Mouse (Mus musculus): Measurements from ENCODE around the gene Spata32. TPM values are rescaled to one million over a fixed set of nuclear protein-coding genes. Genes with fewer than 3 reads are reported as not detected.
A peak's percentile ranks its signal among the peaks of the same experiment; 100 is the strongest.

Gene Spata32
- polyA plus RNA-seq, 1 experiment from 2014 or later = 0.99 TPM

DNA sequence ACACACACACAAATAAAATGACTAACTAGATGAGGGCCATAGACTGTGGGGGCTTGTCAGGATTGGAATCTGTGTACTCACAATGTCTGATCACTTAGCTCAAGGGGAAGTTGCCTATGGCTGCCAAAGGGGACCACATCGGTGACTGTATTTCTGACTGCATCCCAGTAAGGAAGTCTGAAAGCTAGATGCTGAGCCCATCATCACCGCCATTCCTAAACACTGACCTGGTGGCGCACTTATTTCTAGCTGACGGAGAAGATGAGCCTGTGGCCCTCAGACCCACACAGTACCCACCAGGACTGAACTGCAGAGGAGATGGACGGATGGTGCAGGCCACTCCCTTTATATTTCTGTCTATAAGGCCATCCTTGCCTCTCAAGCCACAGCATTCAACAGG is 41.8 kb upstream of the Spata32 start:
- H3K27ac ChIP-seq (replicated peaks) = no peak overlapping the region
- no peak overlapping the region for H3K9ac ChIP-seq
- H3K4me3 ChIP-seq = no peak overlapping the region
- H3K9me3 ChIP-seq = no peaks in the 10 kb centered on the region
- H3K4me2 ChIP-seq = no peak overlapping the region
- WGBS = 93% methylated on average over 5 of the region's 5 CpGs
- no peak for ATAC-seq (ENCODE audit: low FRiP score, low read depth)
- H3K4me1 ChIP-seq (replicated peaks) = peaks cover 32% of the 10 kb centered on the region
- H3K36me3 ChIP-seq = no peaks in the 10 kb centered on the region
- no peaks in the 10 kb centered on the region for H3K27me3 ChIP-seq

DNA sequence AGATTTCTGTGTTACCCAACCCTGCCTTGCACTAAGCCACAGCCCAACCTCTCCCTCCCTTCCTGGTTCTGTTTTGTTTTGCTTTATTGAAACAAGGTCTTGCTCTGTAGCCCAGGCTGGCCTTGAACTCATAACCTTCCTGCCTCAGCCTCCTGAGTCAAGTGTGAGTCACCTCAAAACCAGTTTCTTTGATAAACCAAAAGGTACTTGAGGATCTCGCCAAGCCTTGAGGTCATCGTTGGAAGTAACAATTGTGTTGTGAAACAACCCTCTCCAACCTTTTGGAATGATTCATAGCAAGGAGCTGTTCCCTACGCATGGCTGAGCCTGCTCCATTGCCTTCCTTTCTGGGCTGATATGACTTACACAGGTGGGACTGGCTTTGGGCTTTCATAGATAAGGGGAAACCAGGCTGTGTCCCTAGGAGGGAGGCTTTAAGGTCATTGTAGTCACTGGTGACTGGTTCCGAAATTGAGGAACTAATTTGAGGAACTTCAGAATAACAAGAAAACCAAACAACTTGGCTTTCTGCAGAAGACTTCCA is 39.8 kb upstream of the Spata32 start:
- H3K4me3 ChIP-seq = no peak overlapping the region
- H3K27me3 ChIP-seq = no peaks in the 10 kb centered on the region
- H3K27ac ChIP-seq (replicated peaks) = no peak overlapping the region
- 90% methylated on average over 4 of the region's 4 CpGs for WGBS
- H3K9ac ChIP-seq = no peak overlapping the region
- ATAC-seq (ENCODE audit: low FRiP score, low read depth) = no peak
- H3K4me2 ChIP-seq = no peak overlapping the region
- no peaks in the 10 kb centered on the region for H3K9me3 ChIP-seq
- no peaks in the 10 kb centered on the region for H3K36me3 ChIP-seq
- H3K4me1 ChIP-seq (replicated peaks) = peaks cover 12% of the 10 kb centered on the region

DNA sequence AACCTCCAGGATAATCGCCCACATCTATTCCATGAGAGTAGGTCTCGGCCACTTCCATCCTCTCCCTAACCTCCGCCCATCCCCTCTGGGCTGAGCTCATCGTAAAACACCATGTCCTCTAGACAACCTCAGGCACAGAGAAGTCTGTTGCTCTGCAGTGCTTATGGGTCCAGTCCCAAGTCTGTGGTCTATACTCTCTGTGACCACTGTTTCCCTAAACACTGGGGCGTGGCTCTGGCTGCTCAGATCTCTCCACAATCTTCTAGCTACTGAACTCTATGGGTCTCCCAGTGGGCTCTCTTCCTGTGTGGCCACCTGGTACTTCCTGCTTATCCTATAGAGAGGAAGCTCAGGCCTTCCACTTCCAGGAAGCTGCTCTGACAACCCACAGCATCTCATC is 35.4 kb upstream of the Spata32 start:
- Histone ChIP-seq H3K4me2 (no peak overlapping the region), H3K36me3 (no peaks in the 10 kb centered on the region), H3K9me3 (no peaks in the 10 kb centered on the region), H3K27ac (replicated peaks) (no peak overlapping the region), H3K4me3 (no peak overlapping the region), H3K9ac (no peak overlapping the region), H3K4me1 (replicated peaks) (peaks cover 5% of the 10 kb centered on the region; the same call in 1 of the 2 replicates), H3K27me3 (no peaks in the 10 kb centered on the region)
- 92% methylated on average over 5 of the region's 5 CpGs for WGBS
- ATAC-seq (ENCODE audit: low FRiP score, low read depth) = no peak

DNA sequence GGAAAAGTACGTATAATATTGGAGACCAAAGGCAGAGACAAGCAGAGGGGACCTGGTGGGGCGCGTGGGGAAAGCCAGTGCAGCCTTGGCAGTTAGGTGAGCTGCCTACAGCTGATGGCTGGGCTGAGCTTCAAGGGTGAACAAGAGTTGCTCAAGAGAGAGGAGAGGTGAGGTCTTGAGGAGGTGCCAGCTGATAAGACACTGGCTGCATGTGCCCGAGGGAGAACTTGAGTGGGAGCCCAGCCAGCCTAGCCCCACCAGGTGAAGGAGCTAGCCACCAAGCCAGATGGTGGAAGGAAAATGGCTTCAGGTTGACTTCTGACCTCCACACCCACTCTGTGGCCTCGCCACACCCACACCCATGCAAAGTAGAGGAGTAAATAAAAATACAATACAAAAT is 34.1 kb upstream of the Spata32 start:
- no peak overlapping the region for H3K9ac ChIP-seq
- no peak overlapping the region for H3K27ac ChIP-seq (replicated peaks)
- no peak overlapping the region for H3K4me2 ChIP-seq
- no peak for ATAC-seq (ENCODE audit: low FRiP score, low read depth)
- H3K4me3 ChIP-seq = no peak overlapping the region
- no peaks in the 10 kb centered on the region for H3K27me3 ChIP-seq
- H3K4me1 ChIP-seq (replicated peaks) = peaks cover 17% of the 10 kb centered on the region
- 93% methylated on average over 5 of the region's 5 CpGs for WGBS
- H3K9me3 ChIP-seq = no peaks in the 10 kb centered on the region
- H3K36me3 ChIP-seq = no peaks in the 10 kb centered on the region

DNA sequence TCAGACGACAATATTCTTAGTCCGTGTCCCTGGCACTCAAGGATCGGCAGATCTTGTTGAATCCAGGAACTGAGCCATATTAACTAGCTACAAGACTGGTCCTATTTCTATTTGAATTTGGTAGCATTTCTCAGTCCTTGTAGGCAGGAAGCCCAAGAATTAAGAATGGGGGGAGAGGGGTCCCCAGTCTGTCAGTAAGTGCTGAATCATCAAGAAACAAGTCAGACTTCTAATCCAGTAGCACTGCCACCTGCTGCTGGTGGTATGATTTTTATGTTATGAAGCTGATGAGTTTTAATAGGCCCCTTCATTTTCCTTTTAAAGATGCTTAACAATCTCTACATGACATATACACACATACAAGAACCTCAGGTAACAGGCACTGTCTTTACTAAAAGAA is 32.1 kb upstream of the Spata32 start:
- Histone ChIP-seq H3K9me3 (no peaks in the 10 kb centered on the region), H3K4me1 (replicated peaks) (peaks cover 31% of the 10 kb centered on the region), H3K36me3 (no peaks in the 10 kb centered on the region), H3K27me3 (no peaks in the 10 kb centered on the region), H3K9ac (no peak overlapping the region), H3K4me3 (no peak overlapping the region), H3K4me2 (no peak overlapping the region), H3K27ac (replicated peaks) (no peak overlapping the region)
- WGBS = 88% methylated on average over 3 of the region's 3 CpGs
- ATAC-seq (ENCODE audit: low FRiP score, low read depth) = no peak

DNA sequence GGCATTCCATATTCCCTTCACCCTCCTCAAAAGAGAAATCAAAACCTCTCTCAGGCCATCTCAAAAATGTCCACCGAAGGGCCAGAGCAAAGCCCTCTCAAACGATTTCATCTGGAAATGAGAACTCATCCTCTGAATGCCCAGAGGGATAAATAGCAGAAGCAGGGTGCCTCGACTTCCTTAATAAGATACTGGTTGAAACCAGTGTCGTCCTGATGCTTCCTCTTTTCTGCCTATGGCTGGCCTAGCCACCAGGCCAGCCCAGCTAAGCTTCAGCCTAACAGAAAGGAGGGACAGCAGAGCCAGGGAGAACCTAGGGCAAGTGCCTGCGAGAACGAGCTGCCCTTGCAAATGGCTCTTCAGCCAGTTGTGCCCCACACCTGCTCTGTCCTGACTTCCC is 31.3 kb upstream of the Spata32 start:
- Histone ChIP-seq H3K36me3 (no peaks in the 10 kb centered on the region), H3K4me1 (replicated peaks) (peaks cover 36% of the 10 kb centered on the region), H3K4me3 (no peak overlapping the region), H3K9ac (no peak overlapping the region), H3K9me3 (no peaks in the 10 kb centered on the region), H3K4me2 (no peak overlapping the region), H3K27ac (replicated peaks) (no peak overlapping the region), H3K27me3 (no peaks in the 10 kb centered on the region)
- WGBS = 73% methylated on average over 6 of the region's 6 CpGs
- ATAC-seq (ENCODE audit: low FRiP score, low read depth) = no peak

DNA sequence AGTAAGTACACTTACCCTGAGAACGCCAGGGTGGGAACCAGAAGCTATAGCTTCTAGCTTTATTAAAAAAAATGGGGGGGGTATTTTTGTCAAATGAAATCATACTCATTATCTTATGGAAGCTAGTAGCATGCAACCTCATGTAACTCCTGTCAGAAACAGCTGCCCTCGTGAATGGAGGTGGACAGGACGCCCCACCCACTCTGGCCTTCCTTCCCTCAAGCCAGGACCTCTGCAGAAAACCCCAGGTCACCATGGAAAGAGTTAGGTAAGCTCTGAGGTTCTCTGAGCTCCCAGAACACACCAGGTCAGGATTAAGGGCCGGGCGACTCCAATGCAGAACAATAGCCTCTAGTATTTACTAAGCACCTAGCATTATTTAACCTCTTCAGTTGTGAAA is 30.6 kb upstream of the Spata32 start:
- Histone ChIP-seq H3K27ac (replicated peaks) (no peak overlapping the region), H3K36me3 (no peaks in the 10 kb centered on the region), H3K27me3 (no peaks in the 10 kb centered on the region), H3K4me3 (no peak overlapping the region), H3K9me3 (no peaks in the 10 kb centered on the region), H3K4me2 (no peak overlapping the region), H3K4me1 (replicated peaks) (peaks cover 43% of the 10 kb centered on the region), H3K9ac (no peak overlapping the region)
- 76% methylated on average over 5 of the region's 5 CpGs for WGBS
- ATAC-seq (ENCODE audit: low FRiP score, low read depth) = no peak

DNA sequence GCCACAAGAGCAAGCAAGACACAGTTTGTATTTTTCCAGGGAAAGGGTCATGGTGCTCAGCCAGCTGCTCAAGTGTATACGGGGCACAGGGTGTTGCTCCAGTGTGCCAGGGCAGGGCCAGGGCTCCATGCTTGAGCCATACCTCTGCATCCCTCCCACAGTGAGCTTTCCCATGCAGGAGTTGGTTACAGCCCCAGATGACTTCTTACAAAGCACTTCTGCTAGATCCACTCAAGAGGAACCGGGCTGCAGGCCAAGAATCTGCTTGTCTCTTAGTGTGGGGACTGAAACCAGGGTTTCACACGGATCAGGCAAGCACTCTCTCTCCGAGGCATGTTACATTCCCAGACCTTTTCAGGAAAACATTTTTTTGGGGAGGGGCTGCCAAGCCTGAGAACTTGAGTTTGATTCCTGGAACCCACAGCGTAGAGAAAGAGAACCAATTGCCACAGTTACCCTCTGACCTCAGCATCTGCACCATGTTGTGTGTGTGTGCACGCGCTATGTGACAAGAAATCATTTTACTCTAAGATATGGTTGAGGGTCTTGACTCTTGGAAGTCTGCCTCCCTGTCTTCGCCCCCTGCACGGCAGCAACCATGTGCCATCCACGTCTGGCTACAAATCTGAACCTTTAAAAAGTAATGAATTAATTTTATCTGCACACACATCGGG is 29.4 kb upstream of the Spata32 start:
- no peak overlapping the region for H3K9ac ChIP-seq
- ATAC-seq (ENCODE audit: low FRiP score, low read depth) = 0 out of 2 replicates have a peak, but pooled peaks have one; percentile 35
- H3K27me3 ChIP-seq = no peaks in the 10 kb centered on the region
- WGBS = 56% methylated on average over 11 of the region's 11 CpGs
- H3K36me3 ChIP-seq = no peaks in the 10 kb centered on the region
- H3K4me1 ChIP-seq (replicated peaks) = peaks cover 43% of the 10 kb centered on the region
- H3K27ac ChIP-seq (replicated peaks) = peak overlapping the region; percentile 56
- no peaks in the 10 kb centered on the region for H3K9me3 ChIP-seq
- H3K4me2 ChIP-seq = no peak overlapping the region
- no peak overlapping the region for H3K4me3 ChIP-seq

DNA sequence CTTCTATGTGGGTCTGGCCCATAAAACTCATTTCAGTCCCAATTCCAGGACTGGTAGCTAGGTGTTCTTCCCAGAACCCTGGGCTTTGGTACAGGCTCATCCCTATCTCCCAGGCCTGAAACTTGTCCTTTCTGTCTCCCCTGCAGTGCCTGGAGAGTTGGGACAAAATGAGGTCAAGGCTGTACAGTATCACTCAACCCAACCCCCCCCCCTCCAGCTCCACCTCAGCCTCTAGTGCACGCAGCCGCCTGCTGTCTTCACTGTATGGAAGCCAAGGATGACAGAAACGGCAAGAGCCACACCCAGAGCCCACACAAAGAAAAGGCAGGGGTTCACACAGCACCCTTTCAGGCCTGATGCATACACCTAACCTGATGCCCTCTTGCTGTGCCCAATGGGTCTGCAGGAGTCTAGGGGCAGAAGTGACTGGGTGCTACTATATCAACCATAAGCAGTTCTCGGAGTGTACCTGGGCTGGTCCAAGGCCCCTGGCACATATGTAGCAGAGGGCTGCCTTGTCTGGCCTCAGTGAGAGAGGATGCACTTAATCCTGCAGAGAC is 28.6 kb upstream of the Spata32 start:
- peaks cover 48% of the 10 kb centered on the region for H3K4me1 ChIP-seq (replicated peaks)
- H3K36me3 ChIP-seq = no peaks in the 10 kb centered on the region
- peak; percentile 46; the same call in 1 of the 2 replicates for ATAC-seq (ENCODE audit: low FRiP score, low read depth)
- no peak overlapping the region for H3K9ac ChIP-seq
- H3K27ac ChIP-seq (replicated peaks) = peak overlapping the region; percentile 49; the same call in 1 of the 2 replicates
- H3K9me3 ChIP-seq = no peaks in the 10 kb centered on the region
- no peaks in the 10 kb centered on the region for H3K27me3 ChIP-seq
- 63% methylated on average over 4 of the region's 4 CpGs for WGBS
- no peak overlapping the region for H3K4me3 ChIP-seq
- no peak overlapping the region for H3K4me2 ChIP-seq

DNA sequence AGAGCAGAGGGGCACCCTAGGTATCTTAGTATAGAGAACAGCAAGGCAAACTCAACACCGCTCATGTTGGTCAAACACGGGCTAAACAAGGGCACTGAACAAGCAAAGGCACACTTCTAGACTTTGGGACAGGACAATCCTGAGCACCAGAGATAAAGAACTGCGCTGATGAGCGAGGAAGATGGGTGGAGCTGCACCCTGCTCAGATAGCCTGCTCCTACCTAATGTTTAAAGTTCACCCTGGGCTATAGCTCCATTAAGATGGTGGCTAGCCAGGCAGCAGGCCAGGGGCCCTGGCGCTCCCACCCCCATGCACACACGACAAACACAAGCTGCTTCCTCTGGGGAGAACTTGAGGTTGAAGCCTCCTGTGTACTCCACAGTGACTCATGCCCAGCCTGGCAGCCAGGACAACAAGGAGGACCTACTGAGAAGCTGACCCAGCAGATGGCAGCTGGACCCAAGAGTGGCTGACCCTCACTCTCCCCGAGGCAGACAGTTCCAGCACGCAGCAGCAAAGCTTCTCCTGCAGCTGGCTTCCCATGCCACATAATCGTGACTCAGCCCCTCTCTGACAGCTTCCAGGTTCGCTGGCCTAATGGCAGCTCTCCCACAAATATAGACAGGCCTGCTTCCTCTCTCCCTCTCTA is 28.0 kb upstream of the Spata32 start:
- Histone ChIP-seq H3K36me3 (no peaks in the 10 kb centered on the region), H3K4me3 (no peak overlapping the region), H3K9me3 (no peaks in the 10 kb centered on the region), H3K27ac (replicated peaks) (peak overlapping the region; percentile 49; the same call in 1 of the 2 replicates), H3K4me1 (replicated peaks) (peaks cover 52% of the 10 kb centered on the region), H3K27me3 (no peaks in the 10 kb centered on the region), H3K9ac (no peak overlapping the region), H3K4me2 (no peak overlapping the region)
- no peak for ATAC-seq (ENCODE audit: low FRiP score, low read depth)
- WGBS = 66% methylated on average over 10 of the region's 10 CpGs

DNA sequence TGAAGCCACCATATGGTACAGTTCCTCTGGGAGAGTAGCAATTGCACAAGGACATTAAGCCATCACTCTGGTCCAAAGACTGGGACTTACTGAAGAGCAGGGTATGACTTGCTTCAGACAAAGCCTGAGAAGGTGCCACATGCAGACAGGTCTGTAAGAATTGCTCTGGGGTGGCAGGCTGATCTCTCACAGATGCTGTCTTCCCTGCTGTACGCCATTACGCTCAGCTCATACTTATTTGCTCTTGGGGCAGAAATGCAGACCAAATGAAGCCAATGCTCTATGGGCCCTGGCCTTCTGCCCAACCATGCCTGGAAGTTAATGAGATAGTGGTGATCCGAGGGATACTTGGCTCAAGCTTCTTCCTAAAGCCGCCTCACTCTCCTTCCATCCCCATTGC is 26.6 kb upstream of the Spata32 start:
- WGBS = 67% methylated on average over 4 of the region's 4 CpGs
- no peak overlapping the region for H3K4me3 ChIP-seq
- peaks cover 57% of the 10 kb centered on the region for H3K4me1 ChIP-seq (replicated peaks)
- ATAC-seq (ENCODE audit: low FRiP score, low read depth) = no peak
- no peaks in the 10 kb centered on the region for H3K9me3 ChIP-seq
- H3K4me2 ChIP-seq = no peak overlapping the region
- H3K9ac ChIP-seq = no peak overlapping the region
- H3K27me3 ChIP-seq = no peaks in the 10 kb centered on the region
- H3K36me3 ChIP-seq = no peaks in the 10 kb centered on the region
- peak overlapping the region; percentile 32; the same call in 1 of the 2 replicates for H3K27ac ChIP-seq (replicated peaks)

DNA sequence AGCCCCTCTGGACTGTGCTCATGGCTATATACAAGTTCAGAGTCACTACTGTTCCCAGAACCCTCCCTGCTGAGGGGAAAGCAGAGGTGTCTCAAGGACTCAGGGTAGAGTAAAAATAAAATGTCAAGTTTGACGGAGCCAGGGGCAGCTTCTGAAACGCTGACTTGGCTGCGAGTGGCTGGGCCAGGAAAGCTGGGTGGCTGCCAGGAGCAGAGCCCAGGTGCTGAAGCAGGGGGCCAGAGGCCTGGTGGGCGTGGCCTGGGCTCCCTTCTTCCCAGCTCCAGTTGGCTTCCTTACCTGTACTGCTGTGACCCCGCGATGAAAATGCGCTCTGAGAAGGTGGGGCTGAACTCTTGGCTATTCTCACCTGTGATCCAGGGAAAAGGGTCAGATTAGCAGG is 22.5 kb upstream of the Spata32 start:
- Histone ChIP-seq H3K27ac (replicated peaks) (no peak overlapping the region), H3K4me3 (no peak overlapping the region), H3K4me1 (replicated peaks) (peaks cover 26% of the 10 kb centered on the region), H3K9me3 (no peaks in the 10 kb centered on the region), H3K9ac (no peak overlapping the region), H3K36me3 (peaks cover 20% of the 10 kb centered on the region), H3K27me3 (no peaks in the 10 kb centered on the region), H3K4me2 (no peak overlapping the region)
- no peak for ATAC-seq (ENCODE audit: low FRiP score, low read depth)
- 45% methylated on average over 7 of the region's 7 CpGs for WGBS
